ENCODE assay signal across 20 mouse cellular contexts in the genomic region with DNA sequence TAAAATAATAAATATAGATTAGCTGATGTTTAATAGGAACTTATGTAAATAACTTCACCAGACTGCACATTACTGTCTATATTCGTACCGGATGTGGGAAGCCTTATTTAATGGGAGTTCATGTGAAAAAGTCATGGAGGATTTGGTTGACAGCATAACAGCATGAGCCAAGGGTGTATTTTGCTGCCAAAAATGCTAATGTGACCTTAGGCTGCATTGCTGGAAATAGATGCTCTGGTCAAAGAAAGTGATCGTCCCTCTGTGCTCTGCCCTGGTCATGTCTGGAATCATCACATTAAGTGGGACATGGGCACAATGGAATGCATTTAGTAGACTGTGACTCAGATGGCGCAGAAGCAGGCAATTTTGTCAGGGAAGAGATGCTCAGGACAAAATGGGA. TPM values are rescaled to one million over a fixed set of nuclear protein-coding genes. Genes with fewer than 3 reads are reported as not detected.
A peak's percentile ranks its signal among the peaks of the same experiment; 100 is the strongest.
DNase-seq lines count a peak whose midpoint lies in the region; ATAC-seq and TF ChIP-seq lines count a peak whose summit lies in the region.
"Had no signal": no experiment of that assay in that cellular context is flagged by ENCODE, and none has a peak within 500 bp of the region (broad histone marks: within the 10 kb centered on the region; RNA-seq: fewer than 3 reads in every experiment).

No protein-coding gene starts in this region.

- no peaks in the 10 kb centered on the region for H3K9me3 ChIP-seq in hindbrain, embryonic 16.5 days (ENCODE audit: control insufficient read depth, low read length)
- no peaks in the 10 kb centered on the region for H3K9me3 ChIP-seq in hindbrain, embryonic 14.5 days (ENCODE audit: control insufficient read depth, low read length)
- no peaks in the 10 kb centered on the region for H3K9me3 ChIP-seq in lung, embryonic 15.5 days
- H3K9me3 ChIP-seq in stomach, embryonic 14.5 days (ENCODE audit: control insufficient read depth, low read depth, low read length), result no peaks in the 10 kb centered on the region
- H3K9me3 ChIP-seq: limb, embryonic 13.5 days; midbrain, embryonic 10.5 days had no signal

- H3K27me3 ChIP-seq in hindbrain, embryonic 16.5 days (replicated peaks; ENCODE audit: control insufficient read depth, insufficient read depth, low read length), result no peaks in the 10 kb centered on the region
- no peaks in the 10 kb centered on the region for H3K27me3 ChIP-seq in hindbrain, embryonic 14.5 days (ENCODE audit: control insufficient read depth, insufficient read depth, low read length)
- no peaks in the 10 kb centered on the region for H3K27me3 ChIP-seq in lung, embryonic 15.5 days
- H3K27me3 ChIP-seq in stomach, embryonic 14.5 days (ENCODE audit: control insufficient read depth, insufficient read depth, low read length), result no peaks in the 10 kb centered on the region
- H3K27me3 ChIP-seq: limb, embryonic 13.5 days had no signal

- DNase-seq in hindbrain, embryonic 14.5 days (ENCODE audit: low spot score), result no peak
- DNase-seq in lung, postnatal 36 days, result no peak
- peak; percentile 46 for DNase-seq in brain, embryonic 14.5 days (ENCODE audit: low read depth)
- DNase-seq in adrenal gland, adult (ENCODE audit: inconsistent age in 2 of 2, low spot score in 1 of 2), result no peak
- DNase-seq in heart, postnatal 10 days, result no peak
- DNase-seq: adrenal gland, postnatal 14 days; B cell, adult 2 months; cerebellum, adult 9-11 months; forebrain, postnatal 0 days; gastrocnemius, adult 2 months; liver, postnatal 0 days; right cerebral cortex, adult 18-20 months had no signal

- WGBS in hindbrain, embryonic 16.5 days, result 43% methylated on average over 4 of the region's 4 CpGs
- WGBS in hindbrain, embryonic 14.5 days, result 67% methylated on average over 4 of the region's 4 CpGs
- WGBS in lung, embryonic 15.5 days, result 56% methylated on average over 4 of the region's 4 CpGs
- WGBS in stomach, embryonic 14.5 days, result 61% methylated on average over 4 of the region's 4 CpGs

- H3K4me3 ChIP-seq in hindbrain, embryonic 16.5 days (ENCODE audit: low read length), result no peak overlapping the region
- no peak overlapping the region for H3K4me3 ChIP-seq in hindbrain, embryonic 14.5 days (replicated peaks; ENCODE audit: low read length)
- no peak overlapping the region for H3K4me3 ChIP-seq in lung, embryonic 15.5 days
- no peak overlapping the region for H3K4me3 ChIP-seq in stomach, embryonic 14.5 days (ENCODE audit: low read depth, low read length)
- H3K4me3 ChIP-seq: gastrocnemius, adult 2 months; layer of hippocampus, adult 2 months; limb, embryonic 13.5 days; midbrain, embryonic 10.5 days; myocyte had no signal

- no peak overlapping the region for H3K9ac ChIP-seq in hindbrain, embryonic 16.5 days (ENCODE audit: low read depth, low read length)
- H3K9ac ChIP-seq in hindbrain, embryonic 14.5 days, result no peak overlapping the region
- no peak overlapping the region for H3K9ac ChIP-seq in lung, embryonic 15.5 days
- H3K9ac ChIP-seq in stomach, embryonic 14.5 days (replicated peaks; ENCODE audit: low read depth, low read length), result no peak overlapping the region
- H3K9ac ChIP-seq: forebrain, postnatal 0 days; limb, embryonic 13.5 days; liver, postnatal 0 days had no signal

- H3K4me2 ChIP-seq in hindbrain, embryonic 16.5 days (ENCODE audit: low read length), result no peak overlapping the region
- H3K4me2 ChIP-seq in hindbrain, embryonic 14.5 days (replicated peaks), result no peak overlapping the region
- H3K4me2 ChIP-seq in lung, embryonic 15.5 days, result no peak overlapping the region
- H3K4me2 ChIP-seq in stomach, embryonic 14.5 days (replicated peaks; ENCODE audit: low read depth, low read length), result no peak overlapping the region
- H3K4me2 ChIP-seq: limb, embryonic 13.5 days had no signal

- intact Hi-C loops in heart, postnatal 10 days (cut with DNase I), result no loop called here

- no peaks in the 10 kb centered on the region for H3K4me1 ChIP-seq in hindbrain, embryonic 16.5 days (ENCODE audit: control insufficient read depth, insufficient read depth, low read depth, low read length)
- H3K4me1 ChIP-seq in hindbrain, embryonic 14.5 days (replicated peaks; ENCODE audit: control insufficient read depth, insufficient read depth, low read length), result no peaks in the 10 kb centered on the region
- H3K4me1 ChIP-seq in lung, embryonic 15.5 days, result 0 out of 2 replicates have a peak, but pooled peaks cover 2% of the 10 kb centered on the region
- no peaks in the 10 kb centered on the region for H3K4me1 ChIP-seq in stomach, embryonic 14.5 days (ENCODE audit: control insufficient read depth, insufficient read depth, low read length)
- H3K4me1 ChIP-seq: limb, embryonic 13.5 days; midbrain, embryonic 10.5 days had no signal

- TF ChIP-seq CTCF in brain, embryonic 14.5 days (IDR thresholded peaks at IDR 0.05; ENCODE audit: borderline replicate concordance, extremely low read depth, insufficient read depth, insufficient read length), result no peak

- H3K36me3 ChIP-seq in hindbrain, embryonic 16.5 days (ENCODE audit: control insufficient read depth, insufficient read depth, low read length), result no peaks in the 10 kb centered on the region
- H3K36me3 ChIP-seq in hindbrain, embryonic 14.5 days (replicated peaks; ENCODE audit: control insufficient read depth, insufficient read depth), result no peaks in the 10 kb centered on the region
- H3K36me3 ChIP-seq in lung, embryonic 15.5 days, result no peaks in the 10 kb centered on the region
- H3K36me3 ChIP-seq in stomach, embryonic 14.5 days (ENCODE audit: control insufficient read depth, insufficient read depth, low read length), result no peaks in the 10 kb centered on the region
- H3K36me3 ChIP-seq: limb, embryonic 13.5 days; midbrain, embryonic 10.5 days had no signal

- TF ChIP-seq POLR2A in brain, embryonic 14.5 days (IDR thresholded peaks at IDR 0.05; ENCODE audit: borderline replicate concordance, extremely low read depth, insufficient read depth, insufficient read length, poor library complexity, severe bottlenecking), result no peak

- ATAC-seq in hindbrain, embryonic 16.5 days, result peak; percentile 83
- ATAC-seq in hindbrain, embryonic 14.5 days (ENCODE audit: low FRiP score), result no peak
- peak; percentile 74; the same call in 1 of the 2 replicates for ATAC-seq in lung, embryonic 15.5 days (ENCODE audit: borderline replicate concordance, extremely low read depth, low FRiP score, low TSS enrichment)
- ATAC-seq in stomach, embryonic 14.5 days (ENCODE audit: insufficient number of reproducible peaks, insufficient read depth, low FRiP score, low read depth), result 0 out of 2 replicates have a peak, but pooled peaks have one; percentile 28
- ATAC-seq: forebrain, postnatal 0 days; inflammation-experienced regulatory T-cells, adult 6 months; liver, postnatal 0 days had no signal

- no peak overlapping the region for H3K27ac ChIP-seq in hindbrain, embryonic 16.5 days (ENCODE audit: low read depth, low read length)
- no peak overlapping the region for H3K27ac ChIP-seq in hindbrain, embryonic 14.5 days
- H3K27ac ChIP-seq in lung, embryonic 15.5 days, result no peak overlapping the region
- H3K27ac ChIP-seq in stomach, embryonic 14.5 days (ENCODE audit: low read length), result no peak overlapping the region
- H3K27ac ChIP-seq: layer of hippocampus, adult 2 months; limb, embryonic 13.5 days; midbrain, embryonic 10.5 days had no signal

RNA-seq across cellular contexts. Expression of a gene that starts 52.7 kb away (rescaled TPM):
- 5.8 and 6.7 TPM in 2 replicates for polyA plus RNA-seq in hindbrain, embryonic 16.5 days (2015; fragmentation: Nextera tagmentation; extraction: Ambion mirVana)
- polyA plus RNA-seq in hindbrain, embryonic 14.5 days (2014; fragmentation: Nextera tagmentation; extraction: Ambion mirVana), result 6.5 and 6.6 TPM in 2 replicates
- polyA plus RNA-seq in lung, embryonic 15.5 days (2015; fragmentation: Nextera tagmentation; extraction: Ambion mirVana), result 5.4 and 6.4 TPM in 2 replicates
- polyA plus RNA-seq in brain, embryonic 14.5 days (2012; rRNA removed), result 30.2 and 33.7 TPM in 2 replicates
- 5.7 and 6.7 TPM in 2 replicates for polyA plus RNA-seq in stomach, embryonic 14.5 days (2014; fragmentation: Nextera tagmentation; extraction: Ambion mirVana)
- total RNA-seq in heart, postnatal 10 days (2021), result 10 to 100 TPM; 26.7 to 28.3 TPM
